Mouse (Mus musculus): ENCODE measurements around the gene Irf6.

The Irf6 gene

DNA sequence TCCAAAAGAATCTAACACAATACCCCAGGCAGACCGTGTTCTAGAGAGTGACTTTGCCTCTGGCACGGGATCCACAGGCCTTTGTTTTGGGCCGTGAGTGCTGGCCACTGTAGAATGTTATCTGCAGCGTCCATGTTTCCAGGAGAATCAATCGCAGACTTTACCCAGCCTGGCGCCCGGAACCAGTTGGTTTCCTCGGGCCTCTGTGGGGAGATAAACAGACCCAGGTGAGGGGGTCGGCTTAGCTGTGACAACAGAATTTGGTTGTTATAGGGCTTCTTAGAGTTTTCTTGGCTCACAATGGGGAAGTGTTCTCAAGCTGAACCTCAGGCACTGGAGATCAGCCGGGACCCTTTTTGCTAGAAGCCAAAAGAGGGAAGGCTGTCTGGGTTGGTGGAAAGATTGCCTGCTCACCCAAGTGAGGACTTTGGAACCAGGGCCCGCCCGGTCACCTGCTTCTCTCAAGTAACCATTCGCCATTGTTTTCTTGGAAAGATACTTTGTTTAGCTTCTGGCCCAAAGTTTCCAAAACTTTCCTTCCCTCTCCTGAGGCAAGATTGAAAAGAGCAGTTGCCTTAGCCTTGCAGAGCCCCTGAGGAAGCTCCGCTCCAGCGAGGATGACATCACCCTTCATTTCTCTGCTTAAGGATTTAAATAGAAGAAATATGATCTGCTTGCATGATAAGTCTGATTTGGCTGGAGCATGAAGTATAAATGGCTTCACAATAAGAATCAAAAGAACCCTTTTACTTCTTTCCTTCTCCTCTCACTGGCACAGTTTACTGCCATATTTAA lies 3.6 kb downstream of the Irf6 start:
- DNase-seq, result no peak

DNA sequence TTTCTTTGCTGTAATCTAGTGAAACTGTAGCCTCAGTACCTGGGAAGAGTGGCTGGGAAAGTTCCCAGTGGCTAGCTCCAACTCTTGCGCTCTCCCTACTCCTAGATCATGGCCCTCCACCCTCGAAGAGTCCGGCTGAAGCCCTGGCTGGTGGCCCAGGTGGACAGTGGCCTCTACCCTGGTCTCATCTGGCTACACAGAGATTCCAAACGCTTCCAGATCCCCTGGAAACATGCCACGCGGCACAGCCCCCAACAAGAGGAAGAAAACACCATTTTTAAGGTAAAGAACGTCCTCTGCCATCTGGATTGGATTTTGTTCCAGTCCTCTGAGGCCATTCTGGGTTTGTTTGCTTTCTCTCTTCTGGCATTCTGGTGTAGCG lies 4.2 kb downstream of the Irf6 start:
- DNase-seq, result no peak

DNA sequence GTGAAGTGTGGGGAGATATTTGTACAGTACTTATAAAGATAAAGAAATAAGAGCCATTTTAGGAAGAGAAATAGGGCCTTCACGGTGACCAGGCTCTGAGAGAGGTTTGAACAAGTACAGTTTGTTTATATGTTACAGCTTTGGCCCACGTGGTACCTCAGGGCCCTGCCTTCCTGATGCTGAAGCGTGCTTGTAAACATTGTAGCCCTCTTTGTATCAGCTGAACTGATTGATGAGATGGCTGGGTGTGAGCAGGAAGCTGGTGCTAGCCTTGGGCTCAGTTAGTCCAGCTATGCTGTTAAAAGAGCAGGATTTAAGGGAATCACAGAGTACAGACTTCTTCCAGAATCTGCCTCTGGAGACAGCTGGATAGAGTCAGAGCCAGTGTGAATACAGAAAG lies 6.3 kb downstream of the Irf6 start:
- DNase-seq, result no peak

DNA sequence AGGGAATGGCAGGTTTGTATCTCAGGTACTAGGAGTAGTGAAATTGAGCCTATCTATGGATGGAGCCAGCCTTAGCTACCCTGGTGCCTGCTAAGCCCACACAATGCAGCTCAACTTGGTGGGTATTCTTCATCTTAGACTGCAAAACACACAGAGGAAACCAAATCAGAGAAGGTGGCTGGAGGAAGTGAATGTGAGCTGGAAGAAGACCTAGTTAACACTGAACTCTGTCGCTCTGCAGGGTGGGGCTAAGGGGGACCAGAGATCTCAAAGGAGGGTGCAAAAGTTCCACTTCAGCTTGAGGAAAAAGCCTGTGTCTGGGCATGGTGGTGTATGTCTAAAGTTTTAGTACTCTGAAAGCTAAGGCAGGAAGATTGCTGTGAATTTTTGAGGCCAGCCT lies 6.7 kb downstream of the Irf6 start:
- no peak for DNase-seq

DNA sequence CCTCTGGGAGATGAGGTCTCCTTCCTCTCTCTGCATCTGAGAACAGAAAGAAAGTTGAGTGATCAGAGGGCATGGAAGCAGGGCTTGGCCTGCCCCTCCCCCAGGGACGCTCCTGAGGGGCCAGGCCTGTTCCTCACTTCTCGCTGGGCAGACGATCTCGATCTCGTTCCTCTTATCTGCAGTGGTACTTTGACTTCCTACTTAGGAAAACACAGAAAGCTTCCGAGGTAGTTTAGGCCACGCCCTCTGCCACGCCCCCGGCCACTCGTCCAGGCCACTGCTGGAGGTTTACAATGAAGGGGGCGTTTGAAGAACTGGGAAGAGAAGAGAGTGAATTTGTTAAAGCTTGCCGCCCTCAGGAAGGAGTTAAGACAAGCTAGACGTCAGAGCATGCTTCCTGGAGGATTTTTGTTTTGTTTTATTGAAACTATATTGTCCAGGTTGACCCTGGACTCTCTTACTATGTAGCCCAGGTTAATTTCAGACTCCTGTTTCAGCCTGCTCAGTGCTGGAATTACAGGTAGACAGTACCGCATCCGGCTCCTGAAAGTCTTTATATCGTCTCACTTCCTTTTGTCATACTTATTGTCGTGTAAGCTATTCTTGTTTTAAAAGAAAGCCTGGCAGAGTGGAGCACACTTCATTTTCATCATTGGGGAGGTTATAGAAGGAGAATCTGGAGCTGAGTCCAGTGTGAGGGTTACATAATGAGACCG lies 7.6 kb downstream of the Irf6 start:
- DNase-seq, result peak; percentile 51

DNA sequence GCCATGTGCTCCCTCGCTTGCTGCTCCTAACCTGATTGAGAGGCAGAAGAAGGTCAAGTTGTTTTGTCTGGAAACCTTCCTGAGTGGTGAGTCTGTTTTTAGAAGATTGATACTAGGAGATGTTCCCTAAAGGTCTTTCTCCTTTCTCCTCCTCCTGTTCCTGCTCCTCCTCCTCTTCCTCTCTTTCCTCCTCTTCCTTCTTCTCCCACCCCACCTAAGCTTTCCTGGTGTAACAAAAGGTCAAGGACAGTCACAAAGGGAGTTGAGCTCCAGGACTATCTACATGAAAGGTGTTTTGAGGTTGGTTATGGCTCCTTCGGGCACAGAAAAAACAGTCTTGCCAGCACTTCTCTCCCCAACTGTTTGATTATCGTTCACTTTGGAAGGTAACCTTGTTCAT lies 14.8 kb downstream of the Irf6 start, which contains the start of gene A130010J15Rik:
TSS of gene A130010J15Rik (plus strand) at position 301 of the 400 bp plus-strand sequence.
- DNase-seq, result no peak

DNA sequence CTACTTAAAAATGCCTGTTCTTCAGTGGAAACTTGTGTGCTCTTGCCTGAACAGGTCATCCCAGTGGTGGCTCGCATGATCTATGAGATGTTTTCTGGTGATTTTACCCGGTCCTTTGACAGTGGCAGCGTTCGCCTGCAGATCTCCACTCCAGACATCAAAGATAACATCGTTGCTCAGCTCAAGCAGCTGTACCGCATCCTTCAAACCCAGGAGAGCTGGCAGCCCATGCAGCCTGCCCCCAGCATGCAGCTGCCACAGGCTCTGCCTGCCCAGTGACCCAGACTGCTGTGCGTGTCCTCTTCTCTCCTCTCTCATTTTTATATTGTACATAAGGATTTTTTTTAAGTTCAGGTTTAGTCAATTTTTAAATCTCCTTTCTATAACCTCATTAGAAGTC lies 16.3 kb downstream of the Irf6 start:
- no peak for DNase-seq

DNA sequence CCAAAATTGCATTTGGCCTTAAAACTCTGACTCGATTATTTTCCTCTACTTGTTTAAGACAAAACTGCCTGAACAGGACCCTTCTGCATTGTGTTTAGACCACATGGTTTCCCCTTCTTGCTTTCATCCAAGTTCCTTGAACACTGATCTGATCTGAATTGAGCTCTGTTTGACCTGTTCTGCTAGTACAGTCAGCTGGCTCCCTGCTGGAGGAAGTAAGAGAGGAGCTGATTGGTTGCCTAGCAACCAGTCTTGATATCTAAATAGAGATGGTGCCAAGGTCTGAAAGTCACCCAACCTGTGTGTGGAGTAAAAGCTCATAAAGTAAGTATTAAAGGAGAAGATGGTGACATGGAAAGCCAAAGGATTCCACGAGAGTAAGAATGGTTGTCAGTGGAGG lies 16.9 kb downstream of the Irf6 start:
- no peak for DNase-seq

DNA sequence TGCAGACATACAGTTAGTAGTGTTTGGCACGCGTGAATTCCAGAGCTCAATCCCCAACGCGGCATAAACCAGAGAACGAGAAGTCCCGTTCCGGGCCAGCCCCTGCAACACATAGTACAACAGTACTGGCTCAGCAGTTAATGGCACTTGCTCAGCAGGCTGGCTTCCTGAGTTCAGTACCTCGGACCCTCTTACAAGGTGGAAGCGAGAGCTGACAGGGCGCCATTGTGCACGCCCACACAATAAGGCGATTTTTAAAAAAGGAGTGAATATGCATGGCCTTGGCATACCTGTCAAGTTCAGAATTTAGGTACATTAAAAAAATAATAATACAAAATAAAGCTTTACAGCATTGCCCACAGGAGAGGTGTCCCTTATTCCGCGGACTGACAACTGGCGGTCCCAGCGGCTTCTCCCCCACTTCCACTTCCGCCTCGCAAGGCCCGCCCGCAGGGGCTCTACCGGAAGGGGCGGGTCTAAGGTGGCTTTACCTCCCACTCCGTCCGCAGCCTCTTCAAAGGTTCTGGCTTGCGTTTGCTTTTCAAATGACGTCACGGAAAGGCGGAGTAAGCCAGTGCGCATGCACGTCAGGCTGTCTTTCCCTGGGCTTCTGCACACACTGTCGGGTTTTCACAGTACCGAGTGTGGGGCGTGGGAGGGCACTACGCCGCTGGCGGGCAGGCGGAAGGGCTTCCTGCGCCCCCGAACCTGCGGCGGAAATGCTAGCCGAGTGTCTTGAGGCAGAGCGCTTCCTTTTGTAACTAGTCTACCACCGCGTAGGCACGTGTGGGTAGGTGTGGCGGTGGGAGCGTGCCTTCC lies 20.3 kb downstream of the Irf6 start:
- DNase-seq, result peak; percentile 90

DNA sequence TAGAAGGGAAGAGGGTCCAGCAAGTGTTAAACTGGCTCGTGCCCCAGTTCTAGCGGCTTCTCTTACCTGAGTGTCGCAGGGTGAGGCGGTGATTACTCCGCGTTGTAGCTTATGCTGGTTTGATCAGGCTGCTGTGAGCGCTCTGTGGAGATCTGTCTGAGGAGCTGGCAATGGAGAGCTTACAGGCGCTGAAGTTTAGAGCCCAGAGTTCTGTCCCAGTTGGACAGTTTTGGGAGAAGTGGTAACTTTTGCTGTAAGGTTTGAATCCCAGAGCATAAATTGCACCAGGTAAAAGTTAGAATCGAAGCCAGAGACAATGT lies 20.9 kb downstream of the Irf6 start:
- no peak for DNase-seq

DNA sequence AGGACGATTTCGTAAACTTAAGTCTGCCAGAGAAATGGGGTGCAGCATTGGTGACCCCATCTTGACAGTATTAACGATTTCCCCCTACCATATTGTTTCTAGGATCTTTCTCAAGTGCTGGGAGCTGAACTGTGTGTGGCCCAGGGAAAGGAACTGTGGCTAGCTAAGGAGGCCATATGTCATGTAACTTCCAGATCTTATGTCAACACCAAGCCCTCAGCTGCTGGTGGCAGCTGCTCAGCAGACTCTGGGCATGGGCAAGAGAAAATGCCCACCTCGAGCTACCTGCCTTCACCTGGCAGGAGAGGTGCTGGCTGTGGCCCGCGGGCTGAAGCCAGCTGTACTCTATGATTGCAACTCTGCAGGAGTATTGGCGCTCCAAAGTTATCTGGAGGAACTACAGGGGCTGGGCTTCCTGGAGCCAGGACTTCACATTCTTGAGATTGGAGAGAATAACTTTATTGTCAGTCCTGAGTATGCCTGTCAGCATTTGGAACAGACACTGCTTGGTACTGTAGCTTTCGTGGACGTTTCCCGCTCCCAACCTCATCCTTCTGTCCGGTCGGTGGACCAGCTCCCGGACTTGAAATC lies 21.3 kb downstream of the Irf6 start:
- DNase-seq, result no peak

DNA sequence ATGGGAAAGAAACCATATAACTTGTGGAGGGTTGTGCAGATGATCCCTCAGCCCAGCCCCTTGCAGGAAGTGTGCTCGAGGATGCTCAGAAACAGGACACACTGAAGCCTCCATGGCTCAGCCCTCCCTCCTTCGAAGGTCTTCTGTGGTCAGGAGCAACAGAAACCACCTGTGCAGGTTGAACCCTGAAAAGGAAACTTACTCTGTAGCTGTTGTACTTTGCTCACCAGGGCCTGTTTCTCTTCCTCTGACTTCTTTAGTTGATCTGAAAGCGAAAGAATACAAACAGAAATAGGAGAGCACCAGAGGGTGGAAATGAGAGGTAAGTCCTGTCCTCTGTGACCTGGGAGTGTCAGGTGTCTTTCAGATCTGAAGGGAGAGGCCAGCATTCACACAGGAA lies 28.2 kb downstream of the Irf6 start:
- DNase-seq, result no peak

DNA sequence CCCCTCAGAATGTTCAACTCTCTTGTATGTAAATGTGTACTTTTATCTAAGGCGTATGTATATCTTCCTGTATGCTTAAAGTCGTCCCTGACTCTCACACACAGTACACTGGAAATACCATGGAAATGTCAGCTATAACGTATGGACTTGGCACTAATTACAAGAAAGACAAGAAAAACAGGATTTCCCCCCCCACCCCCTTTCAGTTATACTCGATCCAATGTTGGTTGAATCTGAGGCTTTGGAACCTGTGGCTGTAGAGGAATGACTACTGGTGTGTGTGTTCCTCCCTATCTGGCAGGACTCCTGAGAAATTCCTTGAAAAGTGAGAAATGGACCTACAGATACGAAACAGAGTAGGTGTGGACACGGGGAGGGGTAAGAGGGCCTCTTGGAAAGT lies 35.3 kb downstream of the Irf6 start:
- DNase-seq, result no peak

DNA sequence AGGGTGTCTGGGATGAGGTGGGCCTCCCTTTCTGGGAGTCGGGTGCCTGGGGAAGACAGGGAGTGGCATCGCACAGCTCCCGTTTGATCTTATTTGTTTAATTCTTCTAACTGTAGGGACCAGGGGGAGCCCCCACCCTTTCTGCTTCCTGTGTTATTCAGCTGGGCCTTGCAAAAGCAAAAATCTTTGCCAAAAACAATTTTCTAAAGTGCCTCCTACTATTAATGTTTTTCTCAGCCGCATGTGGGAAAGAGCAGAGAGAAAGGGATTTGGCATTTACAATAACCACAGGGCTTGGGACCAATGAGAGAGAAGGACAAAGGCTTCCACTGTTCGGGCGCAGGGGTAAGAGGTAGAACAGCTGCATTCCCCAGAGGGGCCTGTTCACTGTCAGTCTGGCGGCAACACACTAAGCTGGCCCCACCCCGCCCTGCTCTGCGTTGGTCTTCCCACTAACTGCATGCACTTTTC lies 36.3 kb downstream of the Irf6 start:
- DNase-seq, result no peak

DNA sequence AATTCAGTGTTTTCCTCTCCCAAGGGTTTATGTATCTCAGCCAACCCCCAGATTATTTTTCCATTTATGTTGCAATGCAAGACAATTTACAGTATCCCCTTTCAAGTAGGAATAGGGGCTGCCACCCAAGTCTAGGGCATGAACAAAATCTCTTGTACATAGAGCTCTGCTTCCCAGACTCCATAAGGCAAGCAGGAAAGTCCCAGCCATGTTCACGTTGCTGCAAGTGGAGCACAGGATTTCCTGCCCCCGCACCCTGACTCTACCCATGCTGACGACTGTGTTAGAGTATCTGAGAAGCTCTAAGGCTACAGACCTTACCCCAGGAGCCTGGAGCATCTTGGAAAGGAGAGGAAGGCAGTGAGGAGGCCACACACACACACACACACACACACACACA lies 36.9 kb downstream of the Irf6 start:
- no peak for DNase-seq

DNA sequence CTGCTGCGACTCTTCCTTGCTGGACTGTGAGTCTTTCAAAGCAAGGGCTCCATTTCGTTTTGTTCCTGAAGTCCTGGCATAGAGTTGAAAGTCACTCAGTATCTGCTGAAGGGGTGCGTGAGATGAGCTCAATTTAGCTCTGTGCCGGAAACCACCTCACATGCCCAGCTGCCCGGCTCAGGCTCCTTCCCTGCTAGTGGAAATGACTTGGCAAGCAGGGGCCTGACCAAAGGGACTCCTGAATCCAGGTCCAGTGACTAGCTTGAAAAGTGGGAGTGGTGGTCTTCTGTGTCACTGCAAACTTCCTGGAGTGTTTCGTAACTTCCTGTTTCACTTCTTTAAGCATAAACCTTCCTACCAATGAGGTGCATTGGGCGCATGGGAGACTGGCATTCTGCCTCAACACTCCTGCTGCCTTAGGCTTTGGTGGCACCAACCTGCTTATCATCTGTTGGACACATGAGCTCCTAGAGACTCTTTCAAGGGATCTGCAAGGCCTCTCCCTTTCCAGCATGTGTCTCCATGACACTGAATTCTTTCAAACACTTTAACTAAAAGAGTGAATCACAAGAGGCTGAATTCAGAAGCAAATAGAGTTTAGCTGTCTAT lies 38.9 kb downstream of the Irf6 start:
- DNase-seq, result no peak

DNA sequence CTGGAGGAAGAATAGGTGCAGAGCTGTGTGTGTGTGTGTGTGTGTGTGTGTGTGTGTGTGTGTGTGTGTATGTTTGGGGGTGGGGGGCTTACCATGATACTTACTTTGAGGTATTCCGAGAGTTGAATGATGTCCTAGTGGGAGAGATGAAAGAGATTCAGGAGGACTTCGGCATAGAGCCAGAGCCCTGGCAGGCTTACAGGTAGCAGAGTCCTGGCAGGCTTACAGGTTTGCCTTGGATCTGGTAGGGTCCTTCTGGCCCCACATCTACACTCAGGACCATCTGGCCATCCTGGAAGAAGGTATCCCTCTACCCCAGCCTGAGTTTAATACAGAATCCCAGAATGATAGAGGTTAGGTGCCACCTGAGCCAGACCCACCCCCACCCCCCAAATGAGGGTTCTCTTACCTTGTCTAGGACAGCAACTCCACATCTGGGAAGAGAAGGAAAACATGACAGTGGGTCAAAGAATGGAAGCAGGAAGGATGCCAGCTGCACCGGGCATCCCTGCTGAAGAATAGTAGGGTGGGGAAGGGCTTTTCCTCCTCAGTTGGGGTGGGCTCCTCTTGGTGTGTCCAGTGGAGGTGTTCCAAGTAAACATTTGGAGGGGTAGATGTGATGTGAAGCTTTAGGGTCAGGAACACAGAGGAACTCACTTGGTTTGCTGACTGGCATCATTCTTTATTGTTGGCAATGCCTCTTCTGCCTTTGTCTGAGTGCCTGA lies 41.7 kb downstream of the Irf6 start:
- no peak for DNase-seq

DNA sequence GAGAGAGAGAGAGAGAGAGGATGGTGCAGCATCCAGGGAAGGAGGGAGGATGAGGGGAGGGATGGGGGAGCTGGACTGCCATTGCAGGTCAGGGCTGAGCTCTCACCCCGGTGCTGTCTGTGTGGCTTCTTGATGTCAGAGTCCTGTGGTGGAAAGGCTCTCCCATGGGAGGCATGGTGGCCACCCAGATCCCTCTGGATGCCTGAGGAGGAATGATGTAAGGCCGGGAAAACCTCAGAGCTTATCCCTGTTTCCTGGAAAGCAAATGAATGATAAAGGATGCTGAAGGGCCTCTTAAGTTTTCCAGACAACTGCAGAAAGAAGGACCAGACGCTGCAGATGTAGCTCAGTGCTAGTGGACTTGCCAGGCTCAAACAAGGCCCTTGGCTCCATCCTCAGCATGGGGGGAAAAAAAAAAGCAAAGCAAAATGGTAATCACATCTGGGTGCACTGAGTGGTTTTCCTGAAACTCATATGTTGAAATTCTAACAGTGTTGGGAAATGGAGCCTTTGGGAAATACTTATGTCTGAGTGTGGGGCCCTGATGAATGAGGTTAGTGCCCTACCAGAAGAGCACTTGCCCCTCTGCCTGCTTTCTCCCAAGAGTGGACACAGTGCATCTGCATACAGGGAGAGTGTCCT lies 42.4 kb downstream of the Irf6 start:
- no peak for DNase-seq

DNA sequence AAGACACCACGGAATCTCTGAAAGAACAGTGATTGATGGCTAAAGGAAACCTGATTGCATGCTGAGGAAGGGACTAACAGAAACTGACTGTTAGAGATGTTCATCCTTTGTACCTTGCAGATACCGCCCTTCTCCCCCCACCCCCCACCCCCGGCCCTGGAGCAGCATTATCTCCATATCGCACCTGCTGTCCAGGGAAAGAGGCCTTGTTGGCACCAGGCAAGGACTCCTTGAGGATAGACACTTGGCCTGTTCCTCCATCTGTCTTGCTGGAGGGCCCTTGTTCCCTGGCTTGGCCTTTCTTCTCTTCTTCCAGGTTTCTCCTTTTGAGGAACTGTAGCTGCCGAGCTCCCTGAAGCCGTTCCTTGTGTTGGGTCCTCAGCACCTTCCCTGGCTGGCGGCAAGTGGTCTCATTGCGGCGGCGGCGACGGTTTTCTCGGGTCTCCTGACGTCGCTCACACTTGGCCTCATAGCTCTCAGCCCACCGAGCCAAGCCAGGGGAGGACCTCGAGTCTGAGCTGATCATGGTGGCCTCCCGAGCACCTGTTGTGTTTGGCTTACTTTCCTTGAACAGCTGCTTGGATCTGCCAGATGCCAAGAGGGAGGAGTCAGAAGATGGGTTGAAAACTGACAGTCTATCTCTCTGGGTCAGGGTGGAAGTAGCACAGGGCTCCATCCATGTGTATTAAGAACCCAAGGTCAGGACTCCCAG lies 44.7 kb downstream of the Irf6 start:
- DNase-seq, result no peak

DNA sequence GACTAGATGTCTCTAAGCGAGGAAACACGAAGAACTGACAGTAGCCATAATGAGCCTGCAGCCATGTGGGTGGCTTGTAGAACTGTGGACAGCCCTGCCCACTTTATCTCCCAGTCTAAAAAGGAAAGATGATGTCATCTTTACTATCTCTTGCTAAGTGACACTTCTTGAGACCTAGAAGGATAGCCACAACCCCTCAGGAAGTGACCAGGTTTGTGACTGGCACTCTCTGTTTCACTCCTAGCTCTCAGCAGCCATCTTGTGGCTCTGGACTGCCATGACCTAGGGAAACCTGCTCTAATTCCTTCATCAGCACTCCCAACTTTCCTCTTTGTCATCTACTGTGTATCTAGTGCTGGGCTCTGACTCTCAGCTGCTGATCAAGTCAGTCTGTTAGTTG lies 45.4 kb downstream of the Irf6 start:
- no peak for DNase-seq

Data from right cerebral cortex, postnatal 14 days (tissue).